Mouse (Mus musculus) adrenal gland, postnatal 4 days (tissue): ENCODE measurements around the gene Bcar3. TPM values are rescaled to one million over a fixed set of nuclear protein-coding genes. Genes with fewer than 3 reads are reported as not detected.
"Not testable (repeated sequence)": the region's sequence is repeated elsewhere in the genome, so short reads cannot be mapped to it uniquely, and the experiment has no call there.

Experiments
- DNase-seq, 2 experiments: peaks; one replicate each; pipeline ENCODE4 v3.0.0; 2021 to 2022; ENCODE audit warnings: low spot score in 2 of 2, mixed read lengths in 2 of 2
- total RNA-seq, 2 experiments: library from RNA; stranded (reverse); gene quantifications; 2 replicates each; pipeline ENCODE4 v1.2.3; 2021

Bcar3 gene
- total RNA-seq, 2 experiments from 2014 or later: 47.6 to 54.2 TPM

- DNase-seq: no peak
These were observed 83.0 kb downstream of the Bcar3 start for GRCm38 (mm10) chr3:122376841-122377464.

GRCm38 (mm10) chr3:122378634-122379033 lies 84.7 kb downstream of the Bcar3 start:
- DNase-seq: no peak

GRCm38 (mm10) chr3:122380776-122381175 lies 86.8 kb downstream of the Bcar3 start:
- no peak for DNase-seq

- no peak for DNase-seq
These were observed 87.7 kb downstream of the Bcar3 start for GRCm38 (mm10) chr3:122381591-122381990.

GRCm38 (mm10) chr3:122386444-122386843 lies 92.5 kb downstream of the Bcar3 start:
- no peak for DNase-seq

GRCm38 (mm10) chr3:122387771-122388170 lies 93.8 kb downstream of the Bcar3 start:
- no peak for DNase-seq

GRCm38 (mm10) chr3:122389972-122390371 lies 96.0 kb downstream of the Bcar3 start:
- no peak for DNase-seq

- no peak for DNase-seq
These were observed 97.2 kb downstream of the Bcar3 start for GRCm38 (mm10) chr3:122391098-122391497.

GRCm38 (mm10) chr3:122391816-122392215 lies 97.9 kb downstream of the Bcar3 start:
- DNase-seq: no peak

- not testable (repeated sequence) for DNase-seq
These were observed 99.5 kb downstream of the Bcar3 start for GRCm38 (mm10) chr3:122393411-122393810.

- DNase-seq: no peak
These were observed 100.0 kb downstream of the Bcar3 start for GRCm38 (mm10) chr3:122393836-122394374.

GRCm38 (mm10) chr3:122396957-122397356 lies 103.0 kb downstream of the Bcar3 start:
- no peak for DNase-seq

GRCm38 (mm10) chr3:122397401-122397800 lies 103.5 kb downstream of the Bcar3 start:
- no peak for DNase-seq

GRCm38 (mm10) chr3:122401011-122401410 lies 107.1 kb downstream of the Bcar3 start:
- no peak for DNase-seq

GRCm38 (mm10) chr3:122402143-122402542 lies 108.2 kb downstream of the Bcar3 start:
- no peak for DNase-seq

GRCm38 (mm10) chr3:122403860-122404557 lies 110.1 kb downstream of the Bcar3 start:
- no peak for DNase-seq

- no peak for DNase-seq
These were observed 111.4 kb downstream of the Bcar3 start for GRCm38 (mm10) chr3:122405203-122405956.

GRCm38 (mm10) chr3:122406416-122406815 lies 112.5 kb downstream of the Bcar3 start:
- no peak for DNase-seq

- no peak for DNase-seq
These were observed 113.8 kb downstream of the Bcar3 start for GRCm38 (mm10) chr3:122407757-122408156.

- DNase-seq: no peak
These were observed 114.9 kb downstream of the Bcar3 start for GRCm38 (mm10) chr3:122408798-122409311.

- DNase-seq: no peak
These were observed 117.7 kb downstream of the Bcar3 start for GRCm38 (mm10) chr3:122411590-122411989.
